7 mouse cellular contexts compared by ENCODE assay signal in genomic region chr19:60789452-60789851, GRCm38 (mm10). TPM values are rescaled to one million over a fixed set of nuclear protein-coding genes. Genes with fewer than 3 reads are reported as not detected.
DNase-seq lines count a peak whose midpoint lies in the region; ATAC-seq and TF ChIP-seq lines count a peak whose summit lies in the region.

No protein-coding gene starts in this region.

- no peaks in the 10 kb centered on the region for H3K36me3 ChIP-seq in lung, postnatal 0 days (ENCODE audit: insufficient read depth, low read length)
- no peaks in the 10 kb centered on the region for H3K36me3 ChIP-seq in embryonic facial prominence, embryonic 15.5 days
- H3K36me3 ChIP-seq in limb, embryonic 10.5 days = peaks cover 6% of the 10 kb centered on the region
- no peaks in the 10 kb centered on the region for H3K36me3 ChIP-seq in small intestine, adult 2 months (ENCODE audit: control insufficient read depth, insufficient read depth, low read length)

- TF ChIP-seq EP300 in lung, postnatal 0 days (IDR thresholded peaks at IDR 0.05) = no peak

- TF ChIP-seq CTCF in lung, postnatal 0 days (IDR thresholded peaks at IDR 0.05) = no peak
- TF ChIP-seq CTCF in small intestine, adult 2 months (IDR thresholded peaks at IDR 0.05; ENCODE audit: extremely low read depth, insufficient read length, insufficient replicate concordance, low read depth, low read length) = no peak

- H3K4me2 ChIP-seq in lung, postnatal 0 days (replicated peaks; ENCODE audit: low read depth, low read length) = peak overlapping the region; percentile 80
- H3K4me2 ChIP-seq in embryonic facial prominence, embryonic 15.5 days (replicated peaks) = peak overlapping the region; percentile 59

- H3K9me3 ChIP-seq in lung, postnatal 0 days (ENCODE audit: low read length) = no peaks in the 10 kb centered on the region
- no peaks in the 10 kb centered on the region for H3K9me3 ChIP-seq in embryonic facial prominence, embryonic 15.5 days (replicated peaks)
- no peaks in the 10 kb centered on the region for H3K9me3 ChIP-seq in limb, embryonic 10.5 days (replicated peaks)

- peak overlapping the region; percentile 97 for H3K4me3 ChIP-seq in lung, postnatal 0 days (ENCODE audit: low read depth, low read length)
- H3K4me3 ChIP-seq in embryonic facial prominence, embryonic 15.5 days (replicated peaks) = peak overlapping the region; percentile 98
- peak overlapping the region; percentile 96 for H3K4me3 ChIP-seq in limb, embryonic 10.5 days
- peak overlapping the region; percentile 83 for H3K4me3 ChIP-seq in small intestine, adult 2 months (ENCODE audit: low read depth, low read length)

- no peaks in the 10 kb centered on the region for H3K27me3 ChIP-seq in lung, postnatal 0 days (replicated peaks; ENCODE audit: insufficient read depth, low read length)
- H3K27me3 ChIP-seq in embryonic facial prominence, embryonic 15.5 days = no peaks in the 10 kb centered on the region
- no peaks in the 10 kb centered on the region for H3K27me3 ChIP-seq in limb, embryonic 10.5 days (ENCODE audit: low read depth, poor library complexity, severe bottlenecking)
- H3K27me3 ChIP-seq in small intestine, adult 2 months (ENCODE audit: control insufficient read depth, insufficient read depth, low read length) = no peaks in the 10 kb centered on the region

- peak overlapping the region; percentile 99 for H3K27ac ChIP-seq in lung, postnatal 0 days (ENCODE audit: low read length)
- peak overlapping the region; percentile 99 for H3K27ac ChIP-seq in embryonic facial prominence, embryonic 15.5 days (replicated peaks)
- H3K27ac ChIP-seq in limb, embryonic 10.5 days = peak overlapping the region; percentile 99
- peak overlapping the region; percentile 82 for H3K27ac ChIP-seq in small intestine, adult 2 months (ENCODE audit: insufficient read depth, low read depth, low read length)

- no peak for TF ChIP-seq POLR2A in small intestine, adult 2 months (IDR thresholded peaks at IDR 0.05; ENCODE audit: low read depth, low read length)

- intact Hi-C loops in left cerebral cortex, postnatal 25 days (cut with DNase I) = no loop called here

- H3K4me1 ChIP-seq in lung, postnatal 0 days (ENCODE audit: insufficient read depth, low read depth, low read length) = 0 out of 2 replicates have a peak, but pooled peaks cover 6% of the 10 kb centered on the region
- peaks cover 12% of the 10 kb centered on the region; the same call in 1 of the 2 replicates for H3K4me1 ChIP-seq in embryonic facial prominence, embryonic 15.5 days
- peaks cover 14% of the 10 kb centered on the region for H3K4me1 ChIP-seq in limb, embryonic 10.5 days
- H3K4me1 ChIP-seq in small intestine, adult 2 months (ENCODE audit: control insufficient read depth, insufficient read depth, insufficient read length, low read length) = peaks cover 5% of the 10 kb centered on the region; the same call in 1 of the 2 replicates

- peak overlapping the region; percentile 100 for H3K9ac ChIP-seq in lung, postnatal 0 days (replicated peaks; ENCODE audit: low read depth)
- H3K9ac ChIP-seq in embryonic facial prominence, embryonic 15.5 days = peak overlapping the region; percentile 100

- DNase-seq in lung, postnatal 0 days (ENCODE audit: low spot score) = peak; percentile 19
- DNase-seq in lung, postnatal 25 days (ENCODE audit: low spot score) = no peak
- no peak for DNase-seq in limb, embryonic 10.5 days (ENCODE audit: low spot score)
- DNase-seq in left cerebral cortex, postnatal 25 days (ENCODE audit: low spot score in 2 of 2) = no peak
- DNase-seq in ovary, postnatal 10 days (ENCODE audit: low spot score) = no peak

- ATAC-seq in lung, postnatal 0 days = no peak
- ATAC-seq in embryonic facial prominence, embryonic 15.5 days (ENCODE audit: insufficient number of reproducible peaks, low FRiP score, low TSS enrichment, low read depth) = no peak

- WGBS in lung, postnatal 0 days = under 1% methylated on average over 7 of the region's 7 CpGs
- WGBS in embryonic facial prominence, embryonic 15.5 days = under 1% methylated on average over 7 of the region's 7 CpGs
- WGBS in limb, embryonic 10.5 days = 3% methylated on average over 7 of the region's 7 CpGs
- WGBS in small intestine, adult 2 months = 1% methylated on average over 7 of the region's 7 CpGs

RNA-seq across cellular contexts. Expression of gene Eif3a, which starts 1.0 kb away (rescaled TPM):
- polyA plus RNA-seq in lung, postnatal 0 days (2015; fragmentation: Nextera tagmentation; extraction: Ambion mirVana) = 67.1 and 75.8 TPM in 2 replicates
- 131 and 138 TPM in 2 replicates for polyA plus RNA-seq in embryonic facial prominence, embryonic 15.5 days (2015; fragmentation: Nextera tagmentation; extraction: Ambion mirVana)
- 156 and 175 TPM in 2 replicates for polyA plus RNA-seq in limb, embryonic 10.5 days (2016; fragmentation: Nextera tagmentation; extraction: Ambion mirVana)
- 4.4 and 8.5 TPM in 2 replicates for polyA plus RNA-seq in small intestine, adult 2 months (2012; rRNA removed)
- 10 to 100 TPM; 93.2 to 97.1 TPM for total RNA-seq in left cerebral cortex, postnatal 25 days (2021)

RNA-seq across cellular contexts. Expression of gene Fam45a, which starts 21.9 kb away (rescaled TPM):
- polyA plus RNA-seq in lung, postnatal 0 days (2015; fragmentation: Nextera tagmentation; extraction: Ambion mirVana) = 22.4 and 23.4 TPM in 2 replicates
- 41.4 and 44.6 TPM in 2 replicates for polyA plus RNA-seq in embryonic facial prominence, embryonic 15.5 days (2015; fragmentation: Nextera tagmentation; extraction: Ambion mirVana)
- 22.0 and 25.8 TPM in 2 replicates for polyA plus RNA-seq in limb, embryonic 10.5 days (2016; fragmentation: Nextera tagmentation; extraction: Ambion mirVana)
- 1.5 and 1.7 TPM in 2 replicates for polyA plus RNA-seq in small intestine, adult 2 months (2012; rRNA removed)
- 10 to 100 TPM; 36.9 to 39.4 TPM for total RNA-seq in left cerebral cortex, postnatal 25 days (2021)

RNA-seq across cellular contexts. Expression of gene Nanos1, which starts 33.7 kb away (rescaled TPM):
- polyA plus RNA-seq in lung, postnatal 0 days (2015; fragmentation: Nextera tagmentation; extraction: Ambion mirVana) = 0.55 and 0.64 TPM in 2 replicates
- 1.7 and 2.1 TPM in 2 replicates for polyA plus RNA-seq in embryonic facial prominence, embryonic 15.5 days (2015; fragmentation: Nextera tagmentation; extraction: Ambion mirVana)
- 1.0 and 1.1 TPM in 2 replicates for polyA plus RNA-seq in limb, embryonic 10.5 days (2016; fragmentation: Nextera tagmentation; extraction: Ambion mirVana)
- polyA plus RNA-seq in small intestine, adult 2 months (2012; rRNA removed) = 0.28 and 0.48 TPM in 2 replicates
- 10 to 100 TPM; 23.4 to 23.6 TPM for total RNA-seq in left cerebral cortex, postnatal 25 days (2021)
